Mouse (Mus musculus) C2C12 (cell line): Measurements from ENCODE around the gene Gsc2. TPM values are rescaled to one million over a fixed set of nuclear protein-coding genes. Genes with fewer than 3 reads are reported as not detected.

Experiments used
- H3K27me3 ChIP-seq: one replicate; pipeline ENCODE4 v1.6.1; 2011; ENCODE audit not compliant: control insufficient read depth, insufficient read depth, insufficient read length
- H3K36me3 ChIP-seq: one replicate; pipeline ENCODE4 v1.6.1; 2011; ENCODE audit not compliant: control insufficient read depth, insufficient read depth
- H3K4me3 ChIP-seq: one replicate; pipeline ENCODE4 v1.5.1; 2011; ENCODE audit warnings: mild to moderate bottlenecking, control low read depth; ENCODE audit not compliant: poor library complexity, insufficient read depth, severe bottlenecking
- H3K79me2 ChIP-seq: one replicate; pipeline ENCODE4 v1.6.1; 2011; ENCODE audit not compliant: control insufficient read depth, insufficient read depth
- H3K79me3 ChIP-seq: one replicate; pipeline ENCODE4 v1.6.1; 2011; ENCODE audit warnings: low read depth, control low read depth
- H3ac ChIP-seq: one replicate; pipeline ENCODE3; 2011; ENCODE audit warnings: low read depth; ENCODE audit not compliant: control insufficient read depth, insufficient read length
- CEBPB ChIP-seq: IDR thresholded peaks from one replicate; pipeline ENCODE4 v1.6.1; 2011; ENCODE audit warnings: low read depth, mild to moderate bottlenecking, control low read depth, moderate library complexity
- CTCF ChIP-seq: IDR thresholded peaks from one replicate; pipeline ENCODE4 v1.5.1; 2011; ENCODE audit not compliant: control insufficient read depth, insufficient read depth, insufficient read length
- FOSL1 ChIP-seq: IDR thresholded peaks from one replicate; pipeline ENCODE4 v1.8.0; 2011; ENCODE audit warnings: mild to moderate bottlenecking, low read length; ENCODE audit not compliant: poor library complexity, insufficient read depth, severe bottlenecking
- MAX ChIP-seq: IDR thresholded peaks from one replicate; pipeline ENCODE4 v1.6.1; 2011; ENCODE audit warnings: mild to moderate bottlenecking, control low read depth
- MYOD1 ChIP-seq: IDR thresholded peaks from one replicate; pipeline ENCODE4 v1.6.1; 2011; ENCODE audit warnings: low read depth; ENCODE audit not compliant: control insufficient read depth, insufficient read length
- MYOG ChIP-seq: IDR thresholded peaks from one replicate; pipeline ENCODE4 v1.6.1; 2011; ENCODE audit not compliant: control insufficient read depth, insufficient read length; ENCODE audit errors: extremely low read depth
- USF1 ChIP-seq: IDR thresholded peaks from one replicate; pipeline ENCODE4 v1.6.1; 2011; ENCODE audit warnings: low read depth, mild to moderate bottlenecking, control low read depth, moderate library complexity
- polyA plus RNA-seq: library from polyadenylated mRNA; unstranded; fragments of >200 nt; fragmentation: generic; extraction: Trizol; gene quantifications from one replicate; pipeline ENCODE4 v1.2.1, GENCODE M21; 2012; ENCODE audit warnings: missing spikeins

Gsc2 gene
- polyA plus RNA-seq, 1 experiment = not detected

GRCm38 (mm10) chr16:17934445-17934910 is 19.6 kb upstream of the Gsc2 start:
- H3K27me3 ChIP-seq = peaks cover 60% of the 10 kb centered on the region
- no peaks in the 10 kb centered on the region for H3K36me3 ChIP-seq
- H3K4me3 ChIP-seq = no peak overlapping the region
- TF ChIP-seq CEBPB (no peak), MYOG (no peak), MYOD1 (no peak), MAX (no peak), FOSL1 (no peak), USF1 (no peak)
- H3ac ChIP-seq = no peak overlapping the region
- no peaks in the 10 kb centered on the region for H3K79me3 ChIP-seq
- H3K79me2 ChIP-seq = no peaks in the 10 kb centered on the region

- no peak overlapping the region for H3K4me3 ChIP-seq
- TF ChIP-seq MYOG (no peak), MAX (no peak), CEBPB (no peak), CTCF (no peak), FOSL1 (no peak)
Observed at GRCm38 (mm10) chr16:17933594-17934444, 19.0 kb upstream of the Gsc2 start.

GRCm38 (mm10) chr16:17931906-17932460 is 17.1 kb upstream of the Gsc2 start:
- H3ac ChIP-seq = no peak overlapping the region
- no peaks in the 10 kb centered on the region for H3K79me2 ChIP-seq
- H3K79me3 ChIP-seq = no peaks in the 10 kb centered on the region
- H3K36me3 ChIP-seq = no peaks in the 10 kb centered on the region
- H3K27me3 ChIP-seq = peaks cover 50% of the 10 kb centered on the region
- no peak overlapping the region for H3K4me3 ChIP-seq
- no peak for TF ChIP-seq USF1
- TF ChIP-seq MYOG = no peak
- TF ChIP-seq MYOD1 = no peak
- TF ChIP-seq CTCF = no peak
- TF ChIP-seq FOSL1 = no peak
- TF ChIP-seq CEBPB = no peak
- TF ChIP-seq MAX = no peak

More at GRCm38 (mm10) chr16:17933594-17934444, 19.0 kb upstream of the Gsc2 start:
- no peaks in the 10 kb centered on the region for H3K79me3 ChIP-seq
- H3K36me3 ChIP-seq = no peaks in the 10 kb centered on the region
- H3ac ChIP-seq = no peak overlapping the region
- peaks cover 60% of the 10 kb centered on the region for H3K27me3 ChIP-seq
- no peaks in the 10 kb centered on the region for H3K79me2 ChIP-seq

- Histone ChIP-seq H3K4me3 (no peak overlapping the region), H3K79me2 (no peaks in the 10 kb centered on the region)
- no peak for TF ChIP-seq CTCF
- no peak for TF ChIP-seq MAX
- TF ChIP-seq MYOG = no peak
- TF ChIP-seq USF1 = no peak
- TF ChIP-seq CEBPB = no peak
- TF ChIP-seq MYOD1 = no peak
- TF ChIP-seq FOSL1 = no peak
Observed at GRCm38 (mm10) chr16:17929631-17930030, 14.8 kb upstream of the Gsc2 start.

GRCm38 (mm10) chr16:17929211-17929610 is 14.4 kb upstream of the Gsc2 start:
- TF ChIP-seq FOSL1 (no peak), MYOD1 (no peak), USF1 (no peak), MAX (no peak), CTCF (no peak), CEBPB (no peak), MYOG (no peak)
- peaks cover 25% of the 10 kb centered on the region for H3K27me3 ChIP-seq
- H3K4me3 ChIP-seq = no peak overlapping the region
- H3K79me3 ChIP-seq = no peaks in the 10 kb centered on the region
- no peaks in the 10 kb centered on the region for H3K79me2 ChIP-seq
- H3K36me3 ChIP-seq = peaks cover 8% of the 10 kb centered on the region
- no peak overlapping the region for H3ac ChIP-seq

More at GRCm38 (mm10) chr16:17929631-17930030, 14.8 kb upstream of the Gsc2 start:
- Histone ChIP-seq H3K27me3 (peaks cover 29% of the 10 kb centered on the region), H3K36me3 (peaks cover 8% of the 10 kb centered on the region), H3ac (no peak overlapping the region), H3K79me3 (no peaks in the 10 kb centered on the region)
